Mouse (Mus musculus): ENCODE data around the gene Cyp11a1. TPM values are rescaled to one million over a fixed set of nuclear protein-coding genes. Genes with fewer than 3 reads are reported as not detected.

The Cyp11a1 gene
- polyA plus RNA-seq, 1 experiment from 2014 or later = 0.51 TPM

GRCm38 (mm10) chr9:58063531-58063930 lies 57.3 kb downstream of the Cyp11a1 start, which contains the start of gene Stra6:
Stra6 (plus strand) TSS chr9:58063788.
- Histone ChIP-seq H3K27ac (replicated peaks; ENCODE audit: low read depth, low read length) (peak within 1 kb of the TSS; percentile 83), H3K9ac (replicated peaks; ENCODE audit: low read length) (no peak within 1 kb of the TSS), H3K9me3 (ENCODE audit: control insufficient read depth, low read length) (no peaks in the 10 kb centered on the region), H3K36me3 (ENCODE audit: control insufficient read depth, insufficient read depth, low read length) (no peaks in the 10 kb centered on the region), H3K27me3 (ENCODE audit: control insufficient read depth, insufficient read depth, low read length) (no peaks in the 10 kb centered on the region), H3K4me1 (ENCODE audit: control insufficient read depth, insufficient read depth, low read length) (peaks cover 83% of the 10 kb centered on the region), H3K4me3 (replicated peaks; ENCODE audit: low read depth, low read length) (no peak within 1 kb of the TSS), H3K4me2 (ENCODE audit: low read length) (no peak within 1 kb of the TSS; the same call in 1 of the 2 replicates)
- WGBS = 41% methylated on average over 3 of the region's 3 CpGs
- DNase-seq (no peak), ATAC-seq (ENCODE audit: low FRiP score, low TSS enrichment) (no peak)

- DNase-seq = peak; percentile 82
- WGBS = 3% methylated on average over 6 of the region's 6 CpGs
- Histone ChIP-seq H3K9ac (replicated peaks; ENCODE audit: low read length) (no peak overlapping the region; the same call in 1 of the 2 replicates), H3K27me3 (ENCODE audit: control insufficient read depth, insufficient read depth, low read length) (no peaks in the 10 kb centered on the region), H3K4me3 (replicated peaks; ENCODE audit: low read depth, low read length) (no peak overlapping the region), H3K27ac (replicated peaks; ENCODE audit: low read depth, low read length) (peak overlapping the region; percentile 79), H3K36me3 (ENCODE audit: control insufficient read depth, insufficient read depth, low read length) (no peaks in the 10 kb centered on the region), H3K4me1 (ENCODE audit: control insufficient read depth, insufficient read depth, low read length) (peaks cover 70% of the 10 kb centered on the region), H3K9me3 (ENCODE audit: control insufficient read depth, low read length) (no peaks in the 10 kb centered on the region), H3K4me2 (ENCODE audit: low read length) (no peak overlapping the region; the same call in 1 of the 2 replicates)
- peak; percentile 49; the same call in 1 of the 2 replicates for ATAC-seq (ENCODE audit: low FRiP score, low TSS enrichment)
Observed at GRCm38 (mm10) chr9:58065532-58065931, 59.3 kb downstream of the Cyp11a1 start.

GRCm38 (mm10) chr9:58065977-58066730 lies 59.9 kb downstream of the Cyp11a1 start:
- WGBS = 84% methylated on average over 6 of the region's 6 CpGs
- Histone ChIP-seq H3K9ac (replicated peaks; ENCODE audit: low read length) (no peak overlapping the region), H3K27me3 (ENCODE audit: control insufficient read depth, insufficient read depth, low read length) (no peaks in the 10 kb centered on the region), H3K27ac (replicated peaks; ENCODE audit: low read depth, low read length) (peak overlapping the region; percentile 79), H3K36me3 (ENCODE audit: control insufficient read depth, insufficient read depth, low read length) (no peaks in the 10 kb centered on the region), H3K4me2 (ENCODE audit: low read length) (no peak overlapping the region), H3K9me3 (ENCODE audit: control insufficient read depth, low read length) (no peaks in the 10 kb centered on the region), H3K4me1 (ENCODE audit: control insufficient read depth, insufficient read depth, low read length) (peaks cover 64% of the 10 kb centered on the region), H3K4me3 (replicated peaks; ENCODE audit: low read depth, low read length) (no peak overlapping the region)
- no peak for ATAC-seq (ENCODE audit: low FRiP score, low TSS enrichment)
- no peak for DNase-seq

- H3K9ac ChIP-seq (replicated peaks; ENCODE audit: low read length) = no peak overlapping the region
- ATAC-seq (ENCODE audit: low FRiP score, low TSS enrichment) (no peak), DNase-seq (no peak)
- H3K4me2 ChIP-seq (ENCODE audit: low read length) = no peak overlapping the region
- 72% methylated on average over 6 of the region's 6 CpGs for WGBS
- no peaks in the 10 kb centered on the region for H3K36me3 ChIP-seq (ENCODE audit: control insufficient read depth, insufficient read depth, low read length)
- H3K27me3 ChIP-seq (ENCODE audit: control insufficient read depth, insufficient read depth, low read length) = no peaks in the 10 kb centered on the region
- H3K4me1 ChIP-seq (ENCODE audit: control insufficient read depth, insufficient read depth, low read length) = peaks cover 60% of the 10 kb centered on the region
- no peak overlapping the region for H3K4me3 ChIP-seq (replicated peaks; ENCODE audit: low read depth, low read length)
- H3K27ac ChIP-seq (replicated peaks; ENCODE audit: low read depth, low read length) = peak overlapping the region; percentile 79
- no peaks in the 10 kb centered on the region for H3K9me3 ChIP-seq (ENCODE audit: control insufficient read depth, low read length)
Observed at GRCm38 (mm10) chr9:58066731-58067095, 60.5 kb downstream of the Cyp11a1 start.

- H3K4me3 ChIP-seq (replicated peaks; ENCODE audit: low read depth, low read length) = no peak overlapping the region
- no peak for DNase-seq
- no peak for ATAC-seq (ENCODE audit: low FRiP score, low TSS enrichment)
- H3K4me1 ChIP-seq (ENCODE audit: control insufficient read depth, insufficient read depth, low read length) = peaks cover 60% of the 10 kb centered on the region
- no peak overlapping the region for H3K4me2 ChIP-seq (ENCODE audit: low read length)
- H3K27me3 ChIP-seq (ENCODE audit: control insufficient read depth, insufficient read depth, low read length) = no peaks in the 10 kb centered on the region
- H3K9ac ChIP-seq (replicated peaks; ENCODE audit: low read length) = no peak overlapping the region
- no peaks in the 10 kb centered on the region for H3K36me3 ChIP-seq (ENCODE audit: control insufficient read depth, insufficient read depth, low read length)
- 92% methylated on average over 3 of the region's 3 CpGs for WGBS
- no peaks in the 10 kb centered on the region for H3K9me3 ChIP-seq (ENCODE audit: control insufficient read depth, low read length)
- no peak overlapping the region for H3K27ac ChIP-seq (replicated peaks; ENCODE audit: low read depth, low read length)
Observed at GRCm38 (mm10) chr9:58067546-58067945, 61.3 kb downstream of the Cyp11a1 start.

- 36% methylated on average over 3 of the region's 3 CpGs for WGBS
- Histone ChIP-seq H3K9ac (replicated peaks; ENCODE audit: low read length) (no peak overlapping the region), H3K4me1 (ENCODE audit: control insufficient read depth, insufficient read depth, low read length) (peaks cover 20% of the 10 kb centered on the region), H3K4me2 (ENCODE audit: low read length) (no peak overlapping the region), H3K36me3 (ENCODE audit: control insufficient read depth, insufficient read depth, low read length) (no peaks in the 10 kb centered on the region), H3K4me3 (replicated peaks; ENCODE audit: low read depth, low read length) (no peak overlapping the region), H3K27me3 (ENCODE audit: control insufficient read depth, insufficient read depth, low read length) (no peaks in the 10 kb centered on the region), H3K9me3 (ENCODE audit: control insufficient read depth, low read length) (no peaks in the 10 kb centered on the region), H3K27ac (replicated peaks; ENCODE audit: low read depth, low read length) (no peak overlapping the region)
- DNase-seq = peak; percentile 50
- ATAC-seq (ENCODE audit: low FRiP score, low TSS enrichment) = no peak
Observed at GRCm38 (mm10) chr9:58074561-58074960, 68.3 kb downstream of the Cyp11a1 start.

Other genes starting within 250 kb of the Cyp11a1 start
- 66.3 and 68.7 TPM in 2 replicates for gene Clk3, start 240.6 kb upstream of the Cyp11a1 start, polyA plus RNA-seq (2014; fragmentation: Nextera tagmentation; extraction: Ambion mirVana)
- gene Arid3b, start 169.6 kb upstream of the Cyp11a1 start, polyA plus RNA-seq (2014; fragmentation: Nextera tagmentation; extraction: Ambion mirVana) = 8.7 and 9.6 TPM in 2 replicates
- gene Ubl7, start 95.4 kb upstream of the Cyp11a1 start, polyA plus RNA-seq (2014; fragmentation: Nextera tagmentation; extraction: Ambion mirVana) = 165 and 172 TPM in 2 replicates
- 3.2 and 3.7 TPM in 2 replicates for gene Sema7a, start 66.3 kb upstream of the Cyp11a1 start, polyA plus RNA-seq (2014; fragmentation: Nextera tagmentation; extraction: Ambion mirVana)
- 2.3 and 10.1 TPM in 2 replicates for gene Stra6, start 57.4 kb downstream of the Cyp11a1 start, polyA plus RNA-seq (2014; fragmentation: Nextera tagmentation; extraction: Ambion mirVana)
- gene Ccdc33, start 112.4 kb downstream of the Cyp11a1 start, polyA plus RNA-seq (2014; fragmentation: Nextera tagmentation; extraction: Ambion mirVana) = 0.09 and 0.54 TPM in 2 replicates
- gene Islr, start 197.9 kb downstream of the Cyp11a1 start, polyA plus RNA-seq (2014; fragmentation: Nextera tagmentation; extraction: Ambion mirVana) = 2.4 and 16.6 TPM in 2 replicates
- gene Islr2, start 197.9 kb downstream of the Cyp11a1 start, polyA plus RNA-seq (2014; fragmentation: Nextera tagmentation; extraction: Ambion mirVana) = 51.6 and 96.9 TPM in 2 replicates
- gene Pml, start 243.4 kb downstream of the Cyp11a1 start, polyA plus RNA-seq (2014; fragmentation: Nextera tagmentation; extraction: Ambion mirVana) = 3.8 and 3.9 TPM in 2 replicates
- 96.4 and 115 TPM in 2 replicates for gene Stoml1, start 246.8 kb downstream of the Cyp11a1 start, polyA plus RNA-seq (2014; fragmentation: Nextera tagmentation; extraction: Ambion mirVana)

All from midbrain, embryonic 14.5 days (tissue).